Mouse (Mus musculus): Measurements from ENCODE around the gene Slc27a2. TPM values are rescaled to one million over a fixed set of nuclear protein-coding genes. Genes with fewer than 3 reads are reported as not detected.

Slc27a2 gene
- total RNA-seq, 1 experiment, result 51.3 TPM

GRCm38 (mm10) chr2:126555533-126555932, 3.3 kb downstream of the Slc27a2 start:
- H3K9me3 ChIP-seq (ENCODE audit: control insufficient read depth, insufficient read depth, low read depth, low read length), result no peaks in the 10 kb centered on the region
- H3K4me3 ChIP-seq (ENCODE audit: insufficient read depth in 1 of 2, low read depth in 1 of 2, low read length in 2 of 2, poor library complexity in 1 of 2, severe bottlenecking in 1 of 2), result no peak overlapping the region
- peaks cover 8% of the 10 kb centered on the region; the same call in 1 of the 2 replicates for H3K36me3 ChIP-seq (ENCODE audit: control insufficient read depth, insufficient read depth, low read length, poor library complexity, severe bottlenecking)
- in situ Hi-C loops (cut with MboI; ENCODE audit: low sequenced_read_pairs in 2 of 2, unreplicated experiment in 2 of 2), result no loop called here
- peaks cover 3 to 5% of the 10 kb centered on the region in 2 experiments; a peak in 2 of 4 replicates for H3K4me1 ChIP-seq (ENCODE audit: control insufficient read depth in 2 of 2, insufficient read depth in 2 of 2, low read length in 2 of 2, poor library complexity in 1 of 2)
- no peak for TF ChIP-seq ZC3H11A (IDR thresholded peaks at IDR 0.05; ENCODE audit: borderline replicate concordance, low read depth, low read length)
- no peak for TF ChIP-seq HCFC1 (IDR thresholded peaks at IDR 0.05; ENCODE audit: borderline replicate concordance, insufficient read depth, low read length)
- no peak for TF ChIP-seq MAFK (IDR thresholded peaks at IDR 0.05; ENCODE audit: insufficient read depth, low read depth, low read length)
- no peak for TF ChIP-seq ZNF384 (IDR thresholded peaks at IDR 0.05; ENCODE audit: low read depth, low read length)
- H3K9ac ChIP-seq (ENCODE audit: insufficient read depth, low read depth, low read length, poor library complexity, severe bottlenecking), result no peak overlapping the region
- H3K27ac ChIP-seq (ENCODE audit: insufficient read depth, low read depth, low read length, poor library complexity, severe bottlenecking), result no peak overlapping the region
- no peak for DNase-seq (ENCODE audit: low read depth, low spot score)

DNA sequence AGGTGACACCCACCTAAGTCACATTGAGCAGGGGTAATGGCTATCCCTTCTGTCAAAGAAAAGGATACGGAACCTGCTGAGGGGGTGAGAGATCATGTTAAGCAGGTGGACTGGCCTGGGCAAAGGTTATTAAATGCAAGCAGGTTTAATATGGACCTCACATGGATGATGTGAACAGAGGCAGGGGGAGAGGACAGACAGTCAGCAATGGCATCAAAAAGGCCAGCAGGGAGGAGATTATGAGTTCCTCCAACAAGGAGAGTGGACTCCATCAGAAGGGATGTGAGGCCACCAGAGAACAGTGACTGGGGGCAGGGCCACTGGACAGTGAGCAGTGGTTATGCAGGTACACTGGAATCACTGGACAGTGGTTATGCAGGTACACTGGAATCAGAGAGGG, 7.9 kb downstream of the Slc27a2 start:
- Histone ChIP-seq H3K4me3 (ENCODE audit: insufficient read depth in 1 of 2, low read depth in 1 of 2, low read length in 2 of 2, poor library complexity in 1 of 2, severe bottlenecking in 1 of 2) (no peak overlapping the region), H3K9me3 (ENCODE audit: control insufficient read depth, insufficient read depth, low read depth, low read length) (no peaks in the 10 kb centered on the region), H3K27ac (ENCODE audit: insufficient read depth, low read depth, low read length, poor library complexity, severe bottlenecking) (no peak overlapping the region), H3K36me3 (ENCODE audit: control insufficient read depth, insufficient read depth, low read length, poor library complexity, severe bottlenecking) (peaks cover 14% of the 10 kb centered on the region; the same call in 1 of the 2 replicates), H3K9ac (ENCODE audit: insufficient read depth, low read depth, low read length, poor library complexity, severe bottlenecking) (no peak overlapping the region), H3K4me1 (ENCODE audit: control insufficient read depth in 2 of 2, insufficient read depth in 2 of 2, low read length in 2 of 2, poor library complexity in 1 of 2) (no peaks in the 10 kb centered on the region)
- TF ChIP-seq MAFK (IDR thresholded peaks at IDR 0.05; ENCODE audit: insufficient read depth, low read depth, low read length), result no peak
- TF ChIP-seq ZC3H11A (IDR thresholded peaks at IDR 0.05; ENCODE audit: borderline replicate concordance, low read depth, low read length), result no peak
- TF ChIP-seq CHD2 (IDR thresholded peaks at IDR 0.05; ENCODE audit: low read depth, low read length), result no peak
- no peak for TF ChIP-seq ZNF384 (IDR thresholded peaks at IDR 0.05; ENCODE audit: low read depth, low read length)
- no peak for TF ChIP-seq HCFC1 (IDR thresholded peaks at IDR 0.05; ENCODE audit: borderline replicate concordance, insufficient read depth, low read length)
- in situ Hi-C loops (cut with MboI; ENCODE audit: low sequenced_read_pairs in 2 of 2, unreplicated experiment in 2 of 2), result no loop called here
- DNase-seq (ENCODE audit: low read depth, low spot score), result no peak

DNA sequence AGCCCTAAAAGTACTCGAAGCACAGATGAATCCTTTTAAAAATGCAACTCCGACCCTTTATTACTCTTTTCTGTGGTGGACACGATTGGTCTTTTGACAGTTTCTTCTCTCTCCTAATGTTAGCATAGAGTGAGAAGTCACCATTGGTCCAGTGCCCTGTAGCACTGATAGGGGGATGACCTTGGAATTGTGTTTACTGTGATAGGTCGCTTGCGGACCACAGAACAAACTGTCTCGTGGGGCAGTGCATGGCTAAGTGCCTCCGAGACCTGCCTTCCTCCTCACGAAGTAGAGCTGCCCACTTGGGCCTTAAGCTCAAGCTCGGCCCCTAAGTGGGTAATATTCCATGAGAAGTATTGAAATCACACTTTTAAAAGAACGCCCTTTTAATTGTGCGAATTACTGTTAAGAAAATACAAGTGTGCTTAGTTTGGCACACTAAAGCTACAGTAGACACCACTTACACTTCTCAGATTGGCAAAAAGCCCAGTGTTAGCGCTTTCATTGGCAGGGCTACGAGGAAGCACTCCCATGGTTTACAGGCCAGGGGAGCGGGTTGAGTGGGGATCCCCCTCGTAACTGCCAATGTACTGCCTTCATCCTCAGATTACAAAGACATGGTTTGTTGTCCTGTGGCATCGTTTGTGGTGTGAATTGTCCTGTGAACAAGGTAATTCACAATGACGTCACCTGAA, 11.4 kb downstream of the Slc27a2 start:
- in situ Hi-C loops (cut with MboI; ENCODE audit: low sequenced_read_pairs in 2 of 2, unreplicated experiment in 2 of 2), result no loop called here
- TF ChIP-seq ZNF384 (IDR thresholded peaks at IDR 0.05; ENCODE audit: low read depth, low read length) (no peak), CHD2 (IDR thresholded peaks at IDR 0.05; ENCODE audit: low read depth, low read length) (no peak), HCFC1 (IDR thresholded peaks at IDR 0.05; ENCODE audit: borderline replicate concordance, insufficient read depth, low read length) (no peak), MAFK (IDR thresholded peaks at IDR 0.05; ENCODE audit: insufficient read depth, low read depth, low read length) (no peak), ZC3H11A (IDR thresholded peaks at IDR 0.05; ENCODE audit: borderline replicate concordance, low read depth, low read length) (no peak)

DNA sequence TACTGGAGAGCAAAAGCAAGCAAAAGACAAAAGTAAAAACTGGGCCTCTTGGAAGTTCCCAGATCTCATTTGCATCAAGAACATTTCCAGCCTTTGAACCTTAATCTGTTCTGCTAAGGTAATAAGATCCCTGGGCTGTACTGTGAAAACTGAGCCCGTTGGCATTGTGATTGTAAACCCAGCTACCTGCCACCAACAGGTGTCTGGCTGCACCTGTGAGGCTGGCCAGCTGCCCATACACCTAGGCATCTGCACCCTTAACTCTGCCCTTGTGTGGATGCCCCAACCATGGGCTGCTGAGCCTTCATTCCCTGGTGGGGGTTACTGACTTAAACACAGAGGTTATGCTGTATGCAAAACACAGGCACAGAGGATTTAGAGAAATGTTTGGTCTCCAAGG, 20.0 kb downstream of the Slc27a2 start:
- Histone ChIP-seq H3K4me3 (ENCODE audit: insufficient read depth in 1 of 2, low read depth in 1 of 2, low read length in 2 of 2, poor library complexity in 1 of 2, severe bottlenecking in 1 of 2) (no peak overlapping the region), H3K27ac (ENCODE audit: insufficient read depth, low read depth, low read length, poor library complexity, severe bottlenecking) (no peak overlapping the region), H3K9ac (ENCODE audit: insufficient read depth, low read depth, low read length, poor library complexity, severe bottlenecking) (no peak overlapping the region), H3K4me1 (ENCODE audit: control insufficient read depth in 2 of 2, insufficient read depth in 2 of 2, low read length in 2 of 2, poor library complexity in 1 of 2) (no peaks in the 10 kb centered on the region), H3K36me3 (ENCODE audit: control insufficient read depth, insufficient read depth, low read length, poor library complexity, severe bottlenecking) (peaks cover 5% of the 10 kb centered on the region; the same call in 1 of the 2 replicates), H3K9me3 (ENCODE audit: control insufficient read depth, insufficient read depth, low read depth, low read length) (no peaks in the 10 kb centered on the region)
- in situ Hi-C loops (cut with MboI; ENCODE audit: low sequenced_read_pairs in 2 of 2, unreplicated experiment in 2 of 2), result no loop called here
- TF ChIP-seq MAFK (IDR thresholded peaks at IDR 0.05; ENCODE audit: insufficient read depth, low read depth, low read length), result no peak
- TF ChIP-seq ZC3H11A (IDR thresholded peaks at IDR 0.05; ENCODE audit: borderline replicate concordance, low read depth, low read length), result no peak
- no peak for TF ChIP-seq HCFC1 (IDR thresholded peaks at IDR 0.05; ENCODE audit: borderline replicate concordance, insufficient read depth, low read length)
- TF ChIP-seq CHD2 (IDR thresholded peaks at IDR 0.05; ENCODE audit: low read depth, low read length), result no peak
- TF ChIP-seq ZNF384 (IDR thresholded peaks at IDR 0.05; ENCODE audit: low read depth, low read length), result no peak
- no peak for DNase-seq (ENCODE audit: low read depth, low spot score)

More for the DNA sequence above, 11.4 kb downstream of the Slc27a2 start:
- no peak for DNase-seq (ENCODE audit: low read depth, low spot score)
- no peak overlapping the region for H3K27ac ChIP-seq (ENCODE audit: insufficient read depth, low read depth, low read length, poor library complexity, severe bottlenecking)
- H3K36me3 ChIP-seq (ENCODE audit: control insufficient read depth, insufficient read depth, low read length, poor library complexity, severe bottlenecking), result peaks cover 14% of the 10 kb centered on the region; the same call in 1 of the 2 replicates
- no peak overlapping the region for H3K4me3 ChIP-seq (ENCODE audit: insufficient read depth in 1 of 2, low read depth in 1 of 2, low read length in 2 of 2, poor library complexity in 1 of 2, severe bottlenecking in 1 of 2)
- H3K4me1 ChIP-seq (ENCODE audit: control insufficient read depth in 2 of 2, insufficient read depth in 2 of 2, low read length in 2 of 2, poor library complexity in 1 of 2), result no peaks in the 10 kb centered on the region
- no peaks in the 10 kb centered on the region for H3K9me3 ChIP-seq (ENCODE audit: control insufficient read depth, insufficient read depth, low read depth, low read length)
- no peak overlapping the region for H3K9ac ChIP-seq (ENCODE audit: insufficient read depth, low read depth, low read length, poor library complexity, severe bottlenecking)

Measured in ES-E14 (cell line).